Mouse (Mus musculus): ENCODE data around the gene Gpr162. TPM values are rescaled to one million over a fixed set of nuclear protein-coding genes. Genes with fewer than 3 reads are reported as not detected.
A peak's percentile ranks its signal among the peaks of the same experiment; 100 is the strongest.

The Gpr162 gene
- total and polyA plus RNA-seq, 3 experiments: 0.48 to 2.0 (median 1.7) TPM

GRCm38 (mm10) chr6:124828101-124828592 lies 35.6 kb downstream of the Gpr162 start:
- TF ChIP-seq POLR2A (IDR thresholded peaks at IDR 0.05; ENCODE audit: low read depth, low read length) (peak; percentile 58), MXI1 (IDR thresholded peaks at IDR 0.05; ENCODE audit: low read depth, low read length) (0 out of 2 replicates have a peak, but pooled peaks have one; percentile 4), ZMIZ1 (IDR thresholded peaks at IDR 0.05; ENCODE audit: low read depth, low read length) (0 out of 2 replicates have a peak, but pooled peaks have one; percentile 37), RAD21 (IDR thresholded peaks at IDR 0.05; ENCODE audit: low read depth, low read length) (no peak), NELFE (IDR thresholded peaks at IDR 0.05; ENCODE audit: low read depth, low read length) (peak; percentile 69; the same call in 1 of the 2 replicates), MYC (IDR thresholded peaks at IDR 0.05; ENCODE audit: low read depth, low read length) (no peak), MAZ (IDR thresholded peaks at IDR 0.05; ENCODE audit: low read depth, low read length) (peak; percentile 26; the same call in 1 of the 2 replicates), SIN3A (IDR thresholded peaks at IDR 0.05; ENCODE audit: low read length) (peak; percentile 19; the same call in 1 of the 2 replicates)
- Histone ChIP-seq H3K4me1 (ENCODE audit: control insufficient read depth in 1 of 2, insufficient read depth in 2 of 2) (peaks cover 3 to 35% of the 10 kb centered on the region in 2 experiments), H3K4me3 (replicated peaks in 1 of 3; ENCODE audit: low read depth in 2 of 3, low read length in 2 of 3, poor library complexity in 1 of 3) (peak overlapping the region; percentile 70 to 94 (median 90)), H3K9me3 (replicated peaks; ENCODE audit: low read length) (no peaks in the 10 kb centered on the region), H3K9ac (ENCODE audit: insufficient read depth, low read depth) (peak overlapping the region; percentile 85), H3K36me3 (replicated peaks in 1 of 2; ENCODE audit: control insufficient read depth in 1 of 2, insufficient read depth in 1 of 2, low read length in 1 of 2) (peaks cover 51 to 65% of the 10 kb centered on the region in 2 experiments), H3K79me2 (replicated peaks; ENCODE audit: control insufficient read depth, extremely low read depth, insufficient read depth, poor library complexity, severe bottlenecking) (peaks cover 32% of the 10 kb centered on the region), H3K4me2 (ENCODE audit: insufficient read depth, low read depth, poor library complexity, severe bottlenecking) (peak overlapping the region; percentile 90), H3K27ac (ENCODE audit: insufficient read depth, low read depth) (peak overlapping the region; percentile 50), H3K27me3 (replicated peaks) (no peaks in the 10 kb centered on the region)
- dilution Hi-C loops (cut with MboI; ENCODE audit: extremely low pct_ligation_motif_present, extremely low pct_unique_long_range_greater_than_20kb, low sequenced_read_pairs) (no loop called here), in situ Hi-C loops (cut with MboI; ENCODE audit: low pct_ligation_motif_present, low pct_unique_long_range_greater_than_20kb, low sequenced_read_pairs) (no loop called here)
- peak; percentile 79 for DNase-seq (ENCODE audit: extremely low read depth)

- in situ Hi-C loops (cut with MboI; ENCODE audit: low pct_ligation_motif_present, low pct_unique_long_range_greater_than_20kb, low sequenced_read_pairs) (no loop called here), dilution Hi-C loops (cut with MboI; ENCODE audit: extremely low pct_ligation_motif_present, extremely low pct_unique_long_range_greater_than_20kb, low sequenced_read_pairs) (no loop called here)
- Histone ChIP-seq H3K27me3 (replicated peaks) (no peaks in the 10 kb centered on the region), H3K9me3 (replicated peaks; ENCODE audit: low read length) (no peaks in the 10 kb centered on the region), H3K9ac (ENCODE audit: insufficient read depth, low read depth) (no peak overlapping the region), H3K79me2 (replicated peaks; ENCODE audit: control insufficient read depth, extremely low read depth, insufficient read depth, poor library complexity, severe bottlenecking) (peaks cover 11% of the 10 kb centered on the region), H3K4me1 (ENCODE audit: control insufficient read depth in 1 of 2, insufficient read depth in 2 of 2) (peaks cover 0 to 4% of the 10 kb centered on the region in 2 experiments; a peak in 2 of 4 replicates), H3K36me3 (replicated peaks in 1 of 2; ENCODE audit: control insufficient read depth in 1 of 2, insufficient read depth in 1 of 2, low read length in 1 of 2) (peaks cover 88 to 100% of the 10 kb centered on the region in 2 experiments), H3K4me2 (ENCODE audit: insufficient read depth, low read depth, poor library complexity, severe bottlenecking) (no peak overlapping the region), H3K27ac (ENCODE audit: insufficient read depth, low read depth) (no peak overlapping the region), H3K4me3 (replicated peaks in 1 of 3; ENCODE audit: low read depth in 2 of 3, low read length in 2 of 3, poor library complexity in 1 of 3) (no peak overlapping the region)
- TF ChIP-seq ETS1 (conservative IDR thresholded peaks at IDR 0.05; ENCODE audit: low read depth, low read length) (no peak), CTCF (conservative IDR thresholded peaks at IDR 0.05 in 1 of 2, IDR thresholded peaks at IDR 0.05 in 1 of 2; ENCODE audit: low read depth in 2 of 2, low read length in 2 of 2) (no peak), PAX5 (IDR thresholded peaks at IDR 0.05; ENCODE audit: low read length) (no peak), MAZ (IDR thresholded peaks at IDR 0.05; ENCODE audit: low read depth, low read length) (no peak), JUND (conservative IDR thresholded peaks at IDR 0.05; ENCODE audit: low read depth, low read length) (no peak), UBTF (IDR thresholded peaks at IDR 0.05; ENCODE audit: low read depth, low read length) (no peak), MAX (IDR thresholded peaks at IDR 0.05; ENCODE audit: low read length) (no peak), SMC3 (IDR thresholded peaks at IDR 0.05; ENCODE audit: low read depth, low read length) (no peak), MEF2A (IDR thresholded peaks at IDR 0.05; ENCODE audit: borderline replicate concordance, low read depth, low read length) (no peak), NELFE (IDR thresholded peaks at IDR 0.05; ENCODE audit: low read depth, low read length) (no peak), IRF4 (IDR thresholded peaks at IDR 0.05; ENCODE audit: low read depth, low read length) (no peak), KAT2A (IDR thresholded peaks at IDR 0.05; ENCODE audit: insufficient replicate concordance, low read length) (no peak), MYC (IDR thresholded peaks at IDR 0.05; ENCODE audit: low read depth, low read length) (no peak), USF2 (conservative IDR thresholded peaks at IDR 0.05; ENCODE audit: low read depth, low read length) (no peak), RCOR1 (conservative IDR thresholded peaks at IDR 0.05; ENCODE audit: low read depth, low read length) (no peak), JUN (IDR thresholded peaks at IDR 0.05; ENCODE audit: insufficient read depth, low read depth, low read length) (no peak)
- DNase-seq (ENCODE audit: extremely low read depth): no peak
These were observed 41.7 kb downstream of the Gpr162 start for GRCm38 (mm10) chr6:124822049-124822448.
